Mouse (Mus musculus): ENCODE results near the gene Gas2l3. TPM values are rescaled to one million over a fixed set of nuclear protein-coding genes. Genes with fewer than 3 reads are reported as not detected.

The Gas2l3 gene
- polyA plus RNA-seq (2015; fragmentation: Nextera tagmentation; extraction: Ambion mirVana), result 5.2 TPM in 2 replicates

- Histone ChIP-seq H3K27ac (replicated peaks) (peak within 1 kb of the TSS; percentile 84), H3K27me3 (no peaks in the 10 kb centered on the region), H3K4me2 (peak within 1 kb of the TSS; percentile 91), H3K9ac (peak within 1 kb of the TSS; percentile 81), H3K36me3 (replicated peaks) (peaks cover 7% of the 10 kb centered on the region; the same call in 1 of the 2 replicates), H3K4me1 (replicated peaks) (peaks cover 38% of the 10 kb centered on the region), H3K4me3 (replicated peaks) (peak within 1 kb of the TSS; percentile 92), H3K9me3 (replicated peaks) (no peaks in the 10 kb centered on the region)
- WGBS (ENCODE audit: insufficient replicate concordance), result under 1% methylated on average over 39 of the region's 39 CpGs
- ATAC-seq (ENCODE audit: insufficient read depth), result peak; percentile 92
Observed at GRCm38 (mm10) chr10:89443623-89444151, at the start of gene Gas2l3. Gene Gas2l3 (minus strand): TSS chr10:89443967.

DNA sequence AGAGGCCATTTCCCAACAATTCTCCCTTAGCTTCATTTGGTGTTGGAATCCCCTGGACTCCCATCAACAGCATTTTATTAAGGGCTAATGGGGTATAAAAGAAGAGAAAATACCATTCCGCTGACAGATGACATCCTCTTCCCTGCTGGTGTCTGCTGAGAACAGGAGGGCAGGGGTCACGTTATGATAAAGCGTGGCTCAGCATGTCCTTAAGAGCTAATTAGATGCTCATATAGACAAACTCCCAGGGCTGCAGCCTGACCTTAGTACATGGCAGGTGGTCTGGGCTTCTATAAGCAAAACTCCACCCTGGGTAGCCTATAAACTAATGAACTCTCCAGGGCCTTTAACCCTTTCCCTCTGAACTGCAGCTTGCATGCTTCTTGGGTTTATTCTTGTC is 47.6 kb upstream of the Gas2l3 start:
- no peaks in the 10 kb centered on the region for H3K36me3 ChIP-seq (replicated peaks)
- H3K9ac ChIP-seq, result no peak overlapping the region
- H3K9me3 ChIP-seq (replicated peaks), result no peaks in the 10 kb centered on the region
- no peaks in the 10 kb centered on the region for H3K4me1 ChIP-seq (replicated peaks)
- no peaks in the 10 kb centered on the region for H3K27me3 ChIP-seq
- no peak for ATAC-seq (ENCODE audit: insufficient read depth)
- no peak overlapping the region for H3K4me2 ChIP-seq
- no peak overlapping the region for H3K27ac ChIP-seq (replicated peaks)
- no peak overlapping the region for H3K4me3 ChIP-seq (replicated peaks)
- WGBS (ENCODE audit: insufficient replicate concordance), result 71% methylated on average over 3 of the region's 3 CpGs

GRCm38 (mm10) chr10:89490250-89490649 is 46.5 kb upstream of the Gas2l3 start:
- H3K9me3 ChIP-seq (replicated peaks), result no peaks in the 10 kb centered on the region
- no peaks in the 10 kb centered on the region for H3K4me1 ChIP-seq (replicated peaks)
- no peak overlapping the region for H3K4me2 ChIP-seq
- WGBS (ENCODE audit: insufficient replicate concordance), result 69% methylated on average over 3 of the region's 3 CpGs
- no peak for ATAC-seq (ENCODE audit: insufficient read depth)
- H3K27ac ChIP-seq (replicated peaks), result no peak overlapping the region
- no peak overlapping the region for H3K9ac ChIP-seq
- no peaks in the 10 kb centered on the region for H3K27me3 ChIP-seq
- H3K4me3 ChIP-seq (replicated peaks), result no peak overlapping the region
- H3K36me3 ChIP-seq (replicated peaks), result no peaks in the 10 kb centered on the region

DNA sequence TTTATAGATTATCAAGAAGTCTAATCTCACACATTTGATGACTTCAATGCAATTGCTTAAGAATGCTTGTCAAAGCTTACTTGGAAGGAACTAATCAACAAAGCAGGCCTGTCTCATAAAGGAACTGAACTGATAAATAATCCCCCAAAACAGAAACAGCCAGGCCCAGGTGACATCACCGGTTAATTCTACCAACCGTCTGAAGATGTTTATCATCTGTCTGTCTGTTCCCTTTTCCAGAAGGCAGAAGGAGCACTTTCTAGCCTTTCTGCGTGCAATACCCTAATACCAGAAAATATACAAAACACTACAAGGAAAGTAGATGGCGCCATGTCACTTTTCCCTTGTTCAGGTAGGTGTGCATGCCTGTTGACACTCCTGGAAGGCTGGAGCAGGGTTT is 45.7 kb upstream of the Gas2l3 start:
- H3K27me3 ChIP-seq, result no peaks in the 10 kb centered on the region
- no peak overlapping the region for H3K27ac ChIP-seq (replicated peaks)
- H3K4me3 ChIP-seq (replicated peaks), result no peak overlapping the region
- WGBS (ENCODE audit: insufficient replicate concordance), result 36% methylated on average over 4 of the region's 4 CpGs
- H3K4me1 ChIP-seq (replicated peaks), result no peaks in the 10 kb centered on the region
- no peaks in the 10 kb centered on the region for H3K36me3 ChIP-seq (replicated peaks)
- ATAC-seq (ENCODE audit: insufficient read depth), result no peak
- no peak overlapping the region for H3K4me2 ChIP-seq
- no peaks in the 10 kb centered on the region for H3K9me3 ChIP-seq (replicated peaks)
- no peak overlapping the region for H3K9ac ChIP-seq

DNA sequence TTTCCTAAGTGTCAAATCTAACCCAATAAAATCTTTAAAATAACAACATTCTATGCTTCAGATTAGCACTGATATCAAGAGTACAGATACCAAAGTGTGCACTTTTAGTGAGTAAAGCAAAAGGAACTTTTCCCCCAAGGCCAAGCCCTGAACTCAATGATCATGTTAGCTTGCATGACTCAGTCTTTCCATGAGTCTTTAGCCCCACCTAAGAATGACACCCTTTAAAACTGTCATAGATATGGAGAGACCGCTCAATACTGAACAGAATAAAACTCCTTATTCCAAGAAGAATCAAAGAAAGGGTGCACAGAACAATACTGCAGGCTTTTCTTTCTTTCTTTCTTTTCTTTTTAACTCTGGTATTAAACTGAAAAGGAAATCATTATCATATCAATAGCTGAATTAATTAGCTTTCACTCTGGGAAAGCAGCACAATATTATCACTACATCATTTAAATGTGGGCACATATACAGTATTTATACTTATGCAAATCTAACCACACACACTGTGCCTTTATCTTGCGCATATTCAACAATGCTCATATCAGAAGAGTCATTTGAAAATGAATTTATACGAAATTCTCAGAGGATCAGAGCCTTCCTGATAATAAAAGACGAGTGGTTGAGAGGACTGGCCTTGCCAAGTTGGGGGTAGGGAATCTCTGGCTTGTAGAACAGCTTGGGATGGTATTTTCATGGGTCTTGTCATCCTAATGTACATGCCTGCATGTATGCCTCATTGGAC is 43.4 kb upstream of the Gas2l3 start:
- Histone ChIP-seq H3K4me1 (replicated peaks) (no peaks in the 10 kb centered on the region; the same call in 1 of the 2 replicates), H3K27me3 (no peaks in the 10 kb centered on the region), H3K36me3 (replicated peaks) (no peaks in the 10 kb centered on the region), H3K9me3 (replicated peaks) (no peaks in the 10 kb centered on the region), H3K9ac (no peak overlapping the region), H3K4me2 (no peak overlapping the region), H3K27ac (replicated peaks) (no peak overlapping the region), H3K4me3 (replicated peaks) (no peak overlapping the region)
- no peak for ATAC-seq (ENCODE audit: insufficient read depth)
- 52% methylated on average over 4 of the region's 4 CpGs for WGBS (ENCODE audit: insufficient replicate concordance)

DNA sequence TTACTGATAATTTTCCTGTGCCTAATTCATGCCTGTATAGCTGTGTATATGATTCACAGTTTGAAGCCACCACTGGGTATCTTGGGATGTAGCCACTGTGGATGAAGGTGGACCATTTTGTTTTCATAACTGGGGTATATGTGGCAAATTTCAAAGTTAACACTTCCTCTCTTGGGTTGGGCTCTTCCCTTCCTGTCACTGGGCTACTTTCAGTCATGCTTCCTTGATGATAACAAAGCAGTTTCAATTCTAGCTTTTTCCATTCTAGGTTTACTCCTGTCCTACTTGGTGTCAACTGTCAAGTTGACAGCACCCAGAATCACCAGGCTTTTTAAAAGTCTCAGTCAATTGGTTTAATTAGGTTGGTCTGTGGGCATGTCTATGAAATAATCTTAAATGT is 41.1 kb upstream of the Gas2l3 start:
- H3K9ac ChIP-seq, result no peak overlapping the region
- ATAC-seq (ENCODE audit: insufficient read depth), result no peak
- no peaks in the 10 kb centered on the region for H3K36me3 ChIP-seq (replicated peaks)
- no peak overlapping the region for H3K4me2 ChIP-seq
- H3K27me3 ChIP-seq, result no peaks in the 10 kb centered on the region
- no peaks in the 10 kb centered on the region for H3K9me3 ChIP-seq (replicated peaks)
- H3K4me3 ChIP-seq (replicated peaks), result no peak overlapping the region
- H3K27ac ChIP-seq (replicated peaks), result no peak overlapping the region
- no peaks in the 10 kb centered on the region; the same call in 1 of the 2 replicates for H3K4me1 ChIP-seq (replicated peaks)

DNA sequence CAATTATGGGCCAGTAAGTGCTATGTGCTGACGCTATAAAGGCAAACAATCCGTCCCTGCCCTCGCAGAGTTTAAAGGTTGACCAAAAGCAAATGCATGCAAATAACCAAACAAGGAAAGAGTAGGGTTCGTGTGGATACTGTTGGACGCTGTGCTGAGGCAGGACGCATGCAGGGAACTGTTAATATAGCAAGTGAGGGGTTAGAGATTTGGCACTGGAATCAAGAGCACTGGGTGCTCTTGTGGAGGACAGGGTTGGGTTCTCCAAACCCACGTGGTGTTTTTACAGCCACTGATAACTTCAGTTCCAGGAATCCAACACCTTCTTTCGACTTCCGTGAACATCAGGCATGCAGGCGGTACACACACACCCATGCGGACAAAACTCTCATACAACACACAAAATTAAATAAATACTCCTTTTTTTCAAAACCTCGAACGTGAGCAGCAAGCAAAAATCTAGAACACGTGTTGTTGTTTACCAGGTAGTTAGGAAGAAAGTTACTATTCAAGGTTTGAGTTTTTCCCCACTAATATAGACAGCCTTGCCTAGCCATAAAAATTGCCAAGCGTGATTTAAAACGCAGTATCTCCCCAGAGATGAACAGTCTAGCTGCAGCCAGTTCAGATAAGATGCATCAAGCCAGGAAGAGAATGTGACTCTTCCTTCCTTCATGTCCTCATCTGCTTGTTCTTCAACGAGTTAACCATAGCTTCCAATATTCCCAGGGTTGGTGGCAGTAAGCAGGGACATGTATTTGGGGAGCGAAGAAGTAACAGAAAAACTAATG is 40.2 kb upstream of the Gas2l3 start:
- no peaks in the 10 kb centered on the region for H3K27me3 ChIP-seq
- WGBS (ENCODE audit: insufficient replicate concordance), result 48% methylated on average over 18 of the region's 18 CpGs
- H3K9ac ChIP-seq, result no peak overlapping the region
- H3K4me2 ChIP-seq, result no peak overlapping the region
- no peaks in the 10 kb centered on the region for H3K36me3 ChIP-seq (replicated peaks)
- no peaks in the 10 kb centered on the region for H3K9me3 ChIP-seq (replicated peaks)
- no peak overlapping the region for H3K27ac ChIP-seq (replicated peaks)
- no peak overlapping the region for H3K4me3 ChIP-seq (replicated peaks)
- ATAC-seq (ENCODE audit: insufficient read depth), result 0 out of 2 replicates have a peak, but pooled peaks have one; percentile 34
- H3K4me1 ChIP-seq (replicated peaks), result no peaks in the 10 kb centered on the region; the same call in 1 of the 2 replicates

DNA sequence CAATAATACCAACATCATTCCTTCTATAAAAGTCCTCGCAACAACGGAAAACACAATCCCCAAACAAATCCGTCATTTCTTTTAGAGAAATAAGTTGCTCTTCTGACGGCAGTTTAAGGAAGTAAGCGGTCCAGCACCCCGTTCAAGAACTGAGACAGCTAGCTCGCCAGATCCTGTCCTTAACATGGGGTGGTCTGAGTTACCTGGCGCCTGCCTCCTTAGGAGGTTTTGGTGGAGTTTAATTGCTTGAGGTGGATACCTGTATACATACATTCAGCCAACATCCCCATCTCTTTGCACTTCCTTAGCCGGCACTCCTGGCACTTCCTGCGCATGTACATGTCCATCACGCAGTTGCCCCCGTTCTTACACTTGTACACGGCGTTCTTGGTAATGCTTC is 39.3 kb upstream of the Gas2l3 start:
- Histone ChIP-seq H3K27ac (replicated peaks) (no peak overlapping the region), H3K4me3 (replicated peaks) (no peak overlapping the region), H3K4me2 (no peak overlapping the region), H3K27me3 (no peaks in the 10 kb centered on the region), H3K4me1 (replicated peaks) (no peaks in the 10 kb centered on the region; the same call in 1 of the 2 replicates), H3K9ac (no peak overlapping the region), H3K36me3 (replicated peaks) (no peaks in the 10 kb centered on the region), H3K9me3 (replicated peaks) (no peaks in the 10 kb centered on the region)
- WGBS (ENCODE audit: insufficient replicate concordance), result 76% methylated on average over 14 of the region's 14 CpGs
- ATAC-seq (ENCODE audit: insufficient read depth), result no peak

DNA sequence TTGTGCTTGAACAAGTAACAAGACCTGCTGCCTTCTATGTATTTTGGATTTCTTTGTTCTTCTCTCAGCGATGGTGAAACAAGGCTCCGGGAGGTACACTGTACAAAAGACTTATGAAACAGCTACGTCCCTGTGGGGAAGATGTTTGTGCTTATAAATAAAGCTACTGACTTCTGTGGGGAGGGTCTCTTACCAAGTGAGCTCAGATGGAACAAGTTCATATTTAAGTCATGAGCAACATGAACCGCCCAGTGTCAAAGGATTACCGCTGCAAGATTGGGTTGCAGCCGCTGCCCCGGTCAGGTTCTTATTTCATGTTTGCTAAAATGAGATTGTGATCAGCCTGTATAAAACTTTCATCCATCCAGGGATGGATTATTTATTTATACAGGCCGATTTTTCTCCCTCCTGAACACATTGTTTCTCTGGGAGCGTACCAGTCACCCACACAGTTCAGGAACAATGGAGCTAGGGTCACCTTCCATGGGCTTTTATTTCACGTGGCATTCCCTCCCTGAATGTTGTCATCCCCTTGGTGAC is 38.4 kb upstream of the Gas2l3 start:
- no peak for ATAC-seq (ENCODE audit: insufficient read depth)
- Histone ChIP-seq H3K9me3 (replicated peaks) (no peaks in the 10 kb centered on the region), H3K4me2 (no peak overlapping the region), H3K27me3 (no peaks in the 10 kb centered on the region), H3K4me3 (replicated peaks) (no peak overlapping the region), H3K4me1 (replicated peaks) (no peaks in the 10 kb centered on the region; the same call in 1 of the 2 replicates), H3K9ac (no peak overlapping the region), H3K27ac (replicated peaks) (no peak overlapping the region), H3K36me3 (replicated peaks) (no peaks in the 10 kb centered on the region)
- 75% methylated on average over 10 of the region's 10 CpGs for WGBS (ENCODE audit: insufficient replicate concordance)

GRCm38 (mm10) chr10:89481638-89482037 is 37.9 kb upstream of the Gas2l3 start:
- Histone ChIP-seq H3K27me3 (no peaks in the 10 kb centered on the region), H3K27ac (replicated peaks) (no peak overlapping the region), H3K36me3 (replicated peaks) (no peaks in the 10 kb centered on the region), H3K9me3 (replicated peaks) (no peaks in the 10 kb centered on the region), H3K4me3 (replicated peaks) (no peak overlapping the region), H3K4me2 (no peak overlapping the region), H3K9ac (no peak overlapping the region), H3K4me1 (replicated peaks) (no peaks in the 10 kb centered on the region; the same call in 1 of the 2 replicates)
- WGBS (ENCODE audit: insufficient replicate concordance), result 62% methylated on average over 7 of the region's 7 CpGs
- ATAC-seq (ENCODE audit: insufficient read depth), result no peak

GRCm38 (mm10) chr10:89478766-89479165 is 35.0 kb upstream of the Gas2l3 start:
- Histone ChIP-seq H3K9me3 (replicated peaks) (no peaks in the 10 kb centered on the region), H3K4me3 (replicated peaks) (no peak overlapping the region), H3K4me1 (replicated peaks) (no peaks in the 10 kb centered on the region; the same call in 1 of the 2 replicates), H3K9ac (no peak overlapping the region), H3K27me3 (no peaks in the 10 kb centered on the region), H3K4me2 (no peak overlapping the region), H3K27ac (replicated peaks) (no peak overlapping the region), H3K36me3 (replicated peaks) (no peaks in the 10 kb centered on the region)
- WGBS (ENCODE audit: insufficient replicate concordance), result 68% methylated on average over 8 of the region's 8 CpGs
- ATAC-seq (ENCODE audit: insufficient read depth), result no peak

Data from liver, embryonic 15.5 days (tissue).